Mouse (Mus musculus) E14TG2a.4 (cell line): ENCODE data around the gene Slc38a1.

Experiments
- CTCF ChIP-seq: conservative IDR thresholded peaks from 2 replicates; pipeline ENCODE4 v1.5.1; 2014; ENCODE audit warnings: low read length
- NANOG ChIP-seq: IDR thresholded peaks from 2 replicates; pipeline ENCODE4 v1.6.1; 2014; ENCODE audit warnings: borderline replicate concordance, low read length, mixed read lengths
- POU5F1 ChIP-seq: IDR thresholded peaks from 2 replicates; pipeline ENCODE4 v1.6.1; 2014; ENCODE audit warnings: low read length, borderline replicate concordance

DNA sequence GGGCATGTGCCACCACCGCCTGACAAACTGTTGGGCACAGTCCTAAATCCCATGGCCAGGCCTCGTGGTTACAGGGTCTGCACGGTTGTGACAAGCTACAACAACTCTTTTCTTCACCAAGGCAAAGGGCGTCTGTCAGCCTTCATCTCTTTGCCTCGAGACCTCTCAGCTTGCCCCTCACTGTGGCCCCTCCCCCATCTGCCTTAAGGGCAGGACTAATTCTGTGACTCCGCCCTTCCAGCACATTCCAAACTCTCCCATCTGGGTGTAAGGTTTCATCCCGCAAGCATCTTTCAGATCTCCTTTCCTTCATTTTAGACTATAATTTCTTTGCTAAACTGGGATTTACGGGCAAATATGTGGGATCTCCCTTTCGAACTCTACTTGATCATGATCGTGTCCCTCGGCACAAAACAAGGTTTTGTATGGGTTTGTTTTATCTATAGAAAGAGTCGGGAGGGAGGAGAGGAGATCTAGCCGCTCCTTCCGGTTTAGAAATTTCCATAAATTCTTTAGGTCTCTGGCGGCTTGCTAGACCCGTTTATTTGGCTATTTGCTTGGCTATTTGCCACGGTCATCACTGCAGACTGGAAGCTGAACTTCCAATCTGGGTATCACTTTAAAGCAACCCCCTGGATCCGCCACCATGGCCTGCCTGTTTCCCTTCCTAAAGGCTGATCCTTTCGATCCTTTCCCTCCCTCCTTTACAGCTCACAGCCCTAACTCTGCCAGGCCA, 7.9 kb downstream of the Slc38a1 start:
- no peak for TF ChIP-seq CTCF
- TF ChIP-seq POU5F1: no peak
- TF ChIP-seq NANOG: no peak
